Mouse (Mus musculus) cerebellum, postnatal 36 days (tissue): Measurements from ENCODE around the gene Ubash3b.

Experiments used
- DNase-seq, 2 experiments: peaks; one replicate each; pipeline ENCODE4 v3.0.0; 2021 to 2022; ENCODE audit warnings: mixed read lengths in 2 of 2

Ubash3b gene

GRCm38 (mm10) chr9:41084191-41084901 lies 77.2 kb downstream of the Ubash3b start:
- DNase-seq, result no peak

GRCm38 (mm10) chr9:41083386-41084055 lies 78.0 kb downstream of the Ubash3b start:
- no peak for DNase-seq

GRCm38 (mm10) chr9:41082891-41083290 lies 78.6 kb downstream of the Ubash3b start:
- no peak for DNase-seq

GRCm38 (mm10) chr9:41080877-41081276 lies 80.6 kb downstream of the Ubash3b start:
- DNase-seq, result peak; percentile 57 to 66

- no peak for DNase-seq
Measured at GRCm38 (mm10) chr9:41079428-41080155, 81.9 kb downstream of the Ubash3b start.

- DNase-seq, result peak; percentile 42 to 49
Measured at GRCm38 (mm10) chr9:41078198-41078597, 83.3 kb downstream of the Ubash3b start.

GRCm38 (mm10) chr9:41076150-41076549 lies 85.3 kb downstream of the Ubash3b start:
- DNase-seq, result no peak

GRCm38 (mm10) chr9:41075528-41075927 lies 86.0 kb downstream of the Ubash3b start:
- no peak for DNase-seq

GRCm38 (mm10) chr9:41073196-41074009 lies 88.1 kb downstream of the Ubash3b start:
- no peak for DNase-seq

- no peak for DNase-seq
Measured at GRCm38 (mm10) chr9:41072786-41073185, 88.7 kb downstream of the Ubash3b start.

- no peak for DNase-seq
Measured at GRCm38 (mm10) chr9:41071906-41072511, 89.5 kb downstream of the Ubash3b start.

GRCm38 (mm10) chr9:41070761-41071181 lies 90.7 kb downstream of the Ubash3b start:
- DNase-seq, result no peak

GRCm38 (mm10) chr9:41069509-41069908 lies 92.0 kb downstream of the Ubash3b start:
- DNase-seq, result no peak

GRCm38 (mm10) chr9:41061446-41061845 lies 100.1 kb downstream of the Ubash3b start:
- DNase-seq, result no peak

- DNase-seq, result no peak
Measured at GRCm38 (mm10) chr9:41060617-41061016, 100.9 kb downstream of the Ubash3b start.

GRCm38 (mm10) chr9:41058765-41059535 lies 102.5 kb downstream of the Ubash3b start:
- DNase-seq, result no peak

- peak; percentile 77 to 85 for DNase-seq
Measured at GRCm38 (mm10) chr9:41054166-41054565, 107.3 kb downstream of the Ubash3b start.

GRCm38 (mm10) chr9:41053478-41053877 lies 108.0 kb downstream of the Ubash3b start:
- DNase-seq, result no peak

GRCm38 (mm10) chr9:41051080-41051932 lies 110.2 kb downstream of the Ubash3b start:
- DNase-seq, result no peak

GRCm38 (mm10) chr9:41050331-41051079 lies 111.0 kb downstream of the Ubash3b start:
- DNase-seq, result no peak
